Mouse (Mus musculus) erythroblast, embryonic 14.5 days (primary cell): ENCODE results near the gene Plpp7.
A peak's percentile ranks its signal among the peaks of the same experiment; 100 is the strongest.

ENCODE experiments used
- GATA1 ChIP-seq: IDR thresholded peaks from 2 replicates; pipeline ENCODE4 v1.6.1; 2012; ENCODE audit warnings: low read length, inconsistent platforms, mixed read lengths
- TAL1 ChIP-seq: IDR thresholded peaks from 3 replicates; pipeline ENCODE4 v1.6.1; 2012; ENCODE audit warnings: low read length, inconsistent platforms, mixed read lengths

- TF ChIP-seq TAL1 (peak; percentile 31; the same call in 1 of the 3 replicates), GATA1 (peak; percentile 19; the same call in 1 of the 2 replicates)
These were observed 20.5 kb downstream of the Plpp7 start for GRCm38 (mm10) chr2:32115851-32116268.
